Mouse (Mus musculus) frontal cortex, postnatal 25 days (tissue): Measurements from ENCODE around the gene Trim2.

ENCODE experiments used
- DNase-seq, 2 experiments: peaks; one replicate each; pipeline ENCODE4 v3.0.0; 2022; ENCODE audit warnings: low spot score in 2 of 2

The Trim2 gene

GRCm38 (mm10) chr3:84258518-84259031, 48.1 kb downstream of the Trim2 start:
- DNase-seq, result no peak

- no peak for DNase-seq
These were observed 48.6 kb downstream of the Trim2 start for GRCm38 (mm10) chr3:84257989-84258517.

- DNase-seq, result no peak
These were observed 52.2 kb downstream of the Trim2 start for GRCm38 (mm10) chr3:84254520-84254878.

- DNase-seq, result no peak
These were observed 52.8 kb downstream of the Trim2 start for GRCm38 (mm10) chr3:84253655-84254519.

GRCm38 (mm10) chr3:84252776-84253654, 53.7 kb downstream of the Trim2 start:
- no peak for DNase-seq

GRCm38 (mm10) chr3:84251721-84252120, 55.0 kb downstream of the Trim2 start:
- no peak for DNase-seq

GRCm38 (mm10) chr3:84250275-84250674, 56.4 kb downstream of the Trim2 start:
- DNase-seq, result no peak

GRCm38 (mm10) chr3:84247789-84248188, 58.9 kb downstream of the Trim2 start:
- no peak for DNase-seq

- DNase-seq, result peak; percentile 52 to 62
These were observed 60.2 kb downstream of the Trim2 start for GRCm38 (mm10) chr3:84246421-84246861.

GRCm38 (mm10) chr3:84243116-84243515, 63.6 kb downstream of the Trim2 start:
- DNase-seq, result no peak

GRCm38 (mm10) chr3:84242497-84242896, 64.2 kb downstream of the Trim2 start:
- DNase-seq, result no peak

GRCm38 (mm10) chr3:84241098-84241497, 65.6 kb downstream of the Trim2 start:
- DNase-seq, result no peak

- no peak for DNase-seq
These were observed 71.0 kb downstream of the Trim2 start for GRCm38 (mm10) chr3:84235420-84236304.

- DNase-seq, result no peak
These were observed 72.1 kb downstream of the Trim2 start for GRCm38 (mm10) chr3:84234562-84234961.

GRCm38 (mm10) chr3:84233663-84234415, 72.8 kb downstream of the Trim2 start:
- no peak for DNase-seq

GRCm38 (mm10) chr3:84232312-84232711, 74.4 kb downstream of the Trim2 start:
- DNase-seq, result no peak

GRCm38 (mm10) chr3:84230988-84231387, 75.7 kb downstream of the Trim2 start:
- no peak for DNase-seq

GRCm38 (mm10) chr3:84228911-84229310, 77.8 kb downstream of the Trim2 start:
- DNase-seq, result no peak

GRCm38 (mm10) chr3:84228203-84228870, 78.3 kb downstream of the Trim2 start:
- no peak for DNase-seq

- no peak for DNase-seq
These were observed 79.0 kb downstream of the Trim2 start for GRCm38 (mm10) chr3:84227628-84228027.
